Mouse (Mus musculus) ES-E14 (cell line): ENCODE data around the gene Sipa1l2.

ENCODE experiments used
- HCFC1 ChIP-seq: IDR thresholded peaks from 2 replicates; pipeline ENCODE4 v1.6.1; 2012; ENCODE audit warnings: low read length, inconsistent platforms, borderline replicate concordance; ENCODE audit not compliant: insufficient read depth
- MAFK ChIP-seq: IDR thresholded peaks from 2 replicates; pipeline ENCODE4 v1.6.1; 2014; ENCODE audit warnings: mild to moderate bottlenecking, low read depth, low read length, inconsistent platforms; ENCODE audit not compliant: insufficient read depth
- ZC3H11A ChIP-seq: IDR thresholded peaks from 2 replicates; pipeline ENCODE4 v1.6.1; 2012; ENCODE audit warnings: low read depth, mild to moderate bottlenecking, inconsistent platforms, low read length, borderline replicate concordance
- ZNF384 ChIP-seq: IDR thresholded peaks from 2 replicates; pipeline ENCODE4 v1.6.1; 2012; ENCODE audit warnings: low read depth, low read length, inconsistent platforms

DNA sequence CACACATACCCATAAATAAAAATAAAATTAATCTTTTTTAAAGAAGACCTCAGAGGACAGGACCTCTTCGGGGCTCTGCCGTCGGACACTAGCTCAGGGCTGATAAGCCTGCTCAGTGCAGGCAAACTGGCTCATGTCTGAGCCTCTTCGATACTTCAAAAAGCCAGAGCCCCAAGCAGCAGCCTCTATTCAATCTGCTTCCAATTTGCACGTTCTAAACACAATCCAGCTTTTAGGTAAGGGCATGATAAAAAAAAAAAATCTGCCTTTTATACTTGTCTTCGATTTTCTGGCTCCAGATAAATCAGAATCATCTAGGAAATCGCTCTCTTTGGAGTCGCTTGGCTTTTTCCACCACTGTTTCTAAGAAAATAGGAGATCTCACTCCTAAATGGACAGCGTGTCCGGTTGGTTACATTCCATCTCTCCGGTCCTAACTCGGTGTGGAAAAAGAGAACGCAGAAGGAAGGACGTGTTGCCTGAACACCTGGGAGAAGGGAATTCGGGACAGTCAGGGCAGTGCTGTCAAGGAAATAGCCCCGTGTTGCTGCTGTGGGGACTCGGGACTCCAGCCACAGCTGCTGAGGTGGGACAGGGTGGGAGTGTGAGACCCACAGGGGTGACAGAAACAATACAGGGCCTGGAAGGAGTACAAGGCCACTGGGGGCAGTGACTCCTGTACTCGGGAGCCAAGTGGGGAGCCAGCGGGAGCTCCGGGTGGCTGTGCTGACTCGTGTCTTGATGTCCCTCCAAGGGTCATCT is 42.4 kb upstream of the Sipa1l2 start:
- TF ChIP-seq ZNF384 = no peak
- no peak for TF ChIP-seq MAFK
- no peak for TF ChIP-seq ZC3H11A
- TF ChIP-seq HCFC1 = no peak
